Mouse (Mus musculus) CD4-positive helper T cell, adult 2 months (primary cell): ENCODE results near the gene Lrrc4c.

ENCODE experiments used
- DNase-seq: peaks from one replicate; pipeline ENCODE4 v3.0.0-alpha.2; 2012; ENCODE audit warnings: low read depth, missing footprints, low spot score

The Lrrc4c gene

GRCm38 (mm10) chr2:96537469-96537868 is 219.5 kb downstream of the Lrrc4c start:
- no peak for DNase-seq

DNA sequence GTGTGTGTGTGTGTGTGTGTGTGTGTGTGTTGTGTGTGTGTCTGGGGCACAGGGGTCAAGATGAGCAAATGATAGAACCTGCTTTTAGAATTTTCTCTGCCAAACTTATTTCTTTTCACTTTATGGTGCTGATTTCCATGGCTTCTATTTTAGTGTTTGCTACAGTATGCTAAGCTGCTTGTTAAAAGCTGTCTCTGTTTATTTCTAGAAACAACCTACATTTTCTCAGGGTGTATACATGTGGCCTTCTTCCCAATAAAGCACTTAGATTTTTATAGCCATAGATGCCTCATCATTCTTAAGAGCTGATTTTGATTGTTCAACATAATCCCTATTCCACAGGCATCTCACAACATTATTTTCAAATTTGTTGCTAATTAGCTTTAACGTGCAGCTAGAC is 229.2 kb downstream of the Lrrc4c start:
- DNase-seq = no peak

DNA sequence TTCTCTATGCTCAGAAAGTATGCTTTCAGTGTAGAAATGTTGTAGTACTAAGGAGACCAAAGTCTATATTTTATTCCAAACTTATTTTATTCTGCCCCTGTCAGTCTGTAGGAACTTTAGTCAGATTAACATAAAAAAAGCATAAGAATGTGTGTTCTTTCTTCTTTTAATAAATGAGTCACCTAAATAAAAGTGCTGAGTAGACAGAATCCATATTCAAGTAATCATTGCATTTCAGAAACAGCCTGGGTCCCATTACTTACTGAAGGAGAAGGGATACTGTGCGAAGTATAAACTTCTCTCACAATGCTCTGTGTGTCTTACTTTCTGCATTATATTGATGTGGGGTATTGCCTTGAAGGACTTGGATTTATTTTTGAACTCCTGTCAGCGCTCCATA is 255.8 kb downstream of the Lrrc4c start:
- no peak for DNase-seq

DNA sequence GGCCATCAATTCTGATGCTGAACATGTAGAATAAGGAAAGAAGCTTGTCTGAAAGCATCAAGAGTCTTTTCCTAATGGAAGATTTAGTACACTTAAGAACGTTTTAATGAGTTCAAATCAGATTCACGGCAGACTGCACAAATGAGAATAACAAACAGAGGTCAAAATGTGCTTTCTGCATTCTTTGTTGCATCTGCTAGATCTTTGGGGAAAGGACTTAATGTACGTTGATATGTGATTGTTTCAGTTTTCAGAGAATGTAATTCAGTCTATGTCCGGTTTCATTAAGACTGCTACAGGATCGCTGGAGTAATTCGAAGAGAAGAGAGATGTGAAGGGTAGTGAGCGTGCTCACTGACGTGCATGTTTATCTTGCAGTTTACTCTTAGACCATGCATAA is 259.7 kb downstream of the Lrrc4c start:
- no peak for DNase-seq

- DNase-seq = no peak
Observed at GRCm38 (mm10) chr2:96580136-96580733, 262.3 kb downstream of the Lrrc4c start.

DNA sequence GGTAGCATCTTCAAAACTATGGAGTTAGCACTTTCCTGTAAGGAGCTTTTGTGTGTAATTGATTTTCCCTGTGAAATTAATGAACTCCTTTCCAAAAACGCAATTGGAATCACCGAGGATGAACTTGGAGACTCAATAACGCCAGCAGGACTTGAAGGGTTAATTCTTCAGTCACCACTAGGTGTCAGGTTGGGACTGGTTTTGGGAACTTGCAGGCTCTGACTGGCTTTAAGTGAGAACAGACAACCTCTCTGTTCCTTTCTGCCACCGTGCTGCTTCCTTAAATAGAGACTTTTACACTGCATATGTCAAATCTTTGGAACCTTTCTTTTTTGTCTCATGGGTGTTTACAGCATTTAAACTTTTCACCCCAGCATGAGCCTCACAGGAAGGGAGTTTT is 267.7 kb downstream of the Lrrc4c start:
- no peak for DNase-seq

GRCm38 (mm10) chr2:96604801-96605200 is 286.8 kb downstream of the Lrrc4c start:
- no peak for DNase-seq

DNA sequence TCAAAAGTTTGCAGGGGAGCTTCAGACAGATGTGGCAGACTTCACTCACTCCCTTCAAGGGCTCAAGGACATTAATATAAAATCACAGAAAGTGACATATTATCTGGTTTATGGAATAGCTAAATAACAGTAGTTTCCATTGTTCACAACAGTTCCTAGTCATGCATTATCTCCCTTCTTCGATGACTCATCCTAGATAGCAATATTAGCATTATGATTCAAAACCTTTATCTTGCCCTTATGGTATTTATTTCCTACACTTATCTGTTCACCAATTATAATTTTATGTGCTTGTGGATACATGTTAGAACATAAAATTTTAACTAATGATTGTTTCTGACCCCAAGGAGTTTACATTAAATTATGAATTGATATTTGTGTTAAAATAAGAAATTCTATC is 296.2 kb downstream of the Lrrc4c start:
- DNase-seq = no peak

GRCm38 (mm10) chr2:96618691-96619205 is 300.8 kb downstream of the Lrrc4c start:
- no peak for DNase-seq

DNA sequence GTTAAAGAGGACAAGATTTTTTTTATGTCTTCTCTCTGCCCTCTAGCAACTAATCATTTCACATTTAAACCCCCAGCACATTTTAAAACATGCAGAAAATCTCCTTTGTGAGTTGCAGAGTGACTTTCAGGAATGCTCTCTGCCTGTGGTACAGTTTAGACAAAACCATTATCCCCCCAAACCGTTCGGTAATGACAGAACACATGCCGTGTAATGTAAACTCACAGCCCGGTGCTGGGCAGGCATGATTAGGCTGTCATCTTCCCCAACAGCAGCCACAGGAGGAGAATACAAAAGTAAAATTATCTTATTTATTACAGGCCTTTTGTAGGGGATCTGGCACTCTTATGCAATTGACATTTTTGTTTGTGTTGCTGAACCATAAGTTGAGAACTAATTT is 349.1 kb downstream of the Lrrc4c start:
- DNase-seq = no peak

GRCm38 (mm10) chr2:96681806-96682205 is 363.8 kb downstream of the Lrrc4c start:
- no peak for DNase-seq

DNA sequence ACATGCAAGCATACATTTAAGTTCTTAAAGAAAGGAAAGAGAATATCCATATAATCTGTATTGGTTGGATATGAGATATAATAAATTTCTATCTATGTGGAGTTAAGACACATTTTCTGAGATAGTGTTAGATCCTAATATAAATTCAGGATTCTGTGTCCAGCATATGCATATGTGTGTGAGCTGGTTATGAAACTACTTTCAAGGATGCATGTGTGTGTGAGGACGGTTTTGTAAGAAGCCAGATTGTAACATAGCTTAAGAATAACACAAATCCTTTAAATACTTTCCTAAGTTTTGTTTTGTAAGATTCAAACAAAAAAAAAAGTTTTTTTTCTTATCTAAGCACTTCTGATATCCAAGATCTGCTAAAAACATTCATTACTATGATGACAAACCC is 367.4 kb downstream of the Lrrc4c start:
- no peak for DNase-seq

DNA sequence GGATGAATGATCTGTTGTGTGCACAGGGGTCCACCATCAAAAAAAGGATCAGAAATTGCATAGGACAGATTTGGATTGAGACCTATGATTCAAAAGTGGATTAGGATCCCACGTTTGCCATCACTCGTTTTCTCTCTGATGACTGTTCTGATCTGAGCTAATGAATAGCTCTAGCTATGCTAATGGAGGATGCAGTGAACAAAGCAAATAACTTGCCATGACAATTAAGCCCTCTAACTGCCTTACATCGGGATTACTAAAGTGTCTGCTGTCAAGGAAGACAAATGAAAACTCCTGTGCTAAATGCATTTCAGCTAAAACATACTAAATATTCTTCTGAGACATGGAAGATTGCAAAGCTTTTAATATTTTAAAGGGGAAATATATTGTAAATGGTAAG is 387.0 kb downstream of the Lrrc4c start:
- no peak for DNase-seq

GRCm38 (mm10) chr2:96707772-96708350 is 389.9 kb downstream of the Lrrc4c start:
- DNase-seq = no peak

DNA sequence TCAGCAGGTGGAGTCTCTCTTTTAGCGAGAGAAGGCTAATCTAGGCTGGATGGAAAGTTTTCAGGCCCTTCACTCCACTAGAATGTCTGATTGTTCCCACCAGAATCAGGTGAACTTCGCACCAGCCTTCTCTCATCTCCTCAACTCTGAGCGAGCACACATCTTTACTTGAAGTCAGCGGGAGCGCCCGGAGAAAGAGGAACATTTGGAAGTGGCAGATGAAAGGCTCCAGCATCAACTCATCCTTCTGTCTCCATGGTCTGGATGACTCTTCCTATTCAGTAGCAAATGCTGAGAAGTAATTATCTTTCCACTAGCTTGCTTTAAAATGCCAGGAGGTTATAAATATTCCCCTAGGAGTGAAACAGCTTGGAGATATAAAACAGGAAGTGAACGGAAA is 396.6 kb downstream of the Lrrc4c start:
- no peak for DNase-seq

- no peak for DNase-seq
Observed at GRCm38 (mm10) chr2:96717353-96717752, 399.4 kb downstream of the Lrrc4c start.

- no peak for DNase-seq
Observed at GRCm38 (mm10) chr2:96723395-96723794, 405.4 kb downstream of the Lrrc4c start.

- DNase-seq = no peak
Observed at GRCm38 (mm10) chr2:96736081-96736480, 418.1 kb downstream of the Lrrc4c start.

DNA sequence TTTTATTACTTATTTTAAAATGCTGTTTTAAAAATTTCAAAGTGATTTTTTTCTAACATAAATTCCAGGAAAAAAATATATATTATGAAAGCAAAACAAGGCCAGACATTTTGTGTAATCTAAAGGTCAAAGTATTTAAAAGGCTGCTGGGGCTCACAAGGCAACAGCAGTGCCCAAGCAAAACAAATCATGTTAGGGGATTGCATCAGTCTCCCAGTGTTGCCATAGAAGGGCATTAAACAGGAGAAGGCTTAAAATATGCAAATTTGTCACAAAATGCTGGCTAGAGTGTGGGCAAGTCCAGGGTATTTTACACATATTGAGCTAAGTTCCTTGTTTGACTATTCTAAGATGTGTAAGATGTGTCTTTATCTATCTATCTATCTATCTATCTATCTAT is 437.1 kb downstream of the Lrrc4c start:
- no peak for DNase-seq

DNA sequence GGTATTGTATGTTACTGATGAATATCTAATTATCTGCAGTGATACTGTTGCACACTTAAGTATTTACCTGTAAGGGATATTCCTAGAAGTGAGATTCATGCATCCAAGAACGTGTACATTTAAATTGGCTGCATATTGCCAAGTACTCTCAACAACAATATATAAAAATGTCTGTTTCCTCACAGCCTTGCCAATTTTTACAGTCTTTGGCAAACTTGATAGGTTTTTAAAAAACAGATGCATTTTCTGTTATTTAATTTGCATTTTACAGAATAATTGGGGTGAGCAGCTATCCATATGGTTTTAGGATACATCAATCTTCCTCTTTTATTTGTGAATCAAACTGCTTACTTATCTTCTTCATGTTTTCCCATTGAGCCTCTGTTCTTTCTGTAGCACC is 439.7 kb downstream of the Lrrc4c start:
- DNase-seq = no peak

- no peak for DNase-seq
Observed at GRCm38 (mm10) chr2:96763538-96763937, 445.6 kb downstream of the Lrrc4c start.

DNA sequence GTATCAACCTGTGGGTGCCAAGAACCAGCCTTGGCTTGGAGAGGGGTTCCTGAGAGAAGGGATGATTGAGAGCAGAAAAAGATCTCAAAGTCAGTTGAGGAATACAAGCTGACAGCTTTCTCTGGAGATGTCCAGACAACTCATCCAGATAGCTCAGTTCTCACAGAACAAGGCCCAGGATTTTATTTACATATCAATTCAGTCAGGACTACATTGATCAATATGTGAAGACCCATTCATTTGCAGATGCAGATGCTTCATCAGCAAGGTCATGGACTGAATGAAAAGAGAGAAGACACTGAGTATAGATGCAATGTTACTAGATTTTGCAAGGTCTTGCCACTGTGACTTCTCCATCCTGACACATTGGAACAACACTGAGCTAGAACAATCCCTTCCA is 457.4 kb downstream of the Lrrc4c start:
- no peak for DNase-seq

- DNase-seq = no peak
Observed at GRCm38 (mm10) chr2:96796681-96797385, 478.9 kb downstream of the Lrrc4c start.
